Mouse (Mus musculus): ENCODE data around the gene Tspan18. TPM values are rescaled to one million over a fixed set of nuclear protein-coding genes. Genes with fewer than 3 reads are reported as not detected.
A peak's percentile ranks its signal among the peaks of the same experiment; 100 is the strongest.

The Tspan18 gene
- total RNA-seq, 4 experiments from 2014 or later = 0.97 to 1.5 (median 1.4) TPM

DNA sequence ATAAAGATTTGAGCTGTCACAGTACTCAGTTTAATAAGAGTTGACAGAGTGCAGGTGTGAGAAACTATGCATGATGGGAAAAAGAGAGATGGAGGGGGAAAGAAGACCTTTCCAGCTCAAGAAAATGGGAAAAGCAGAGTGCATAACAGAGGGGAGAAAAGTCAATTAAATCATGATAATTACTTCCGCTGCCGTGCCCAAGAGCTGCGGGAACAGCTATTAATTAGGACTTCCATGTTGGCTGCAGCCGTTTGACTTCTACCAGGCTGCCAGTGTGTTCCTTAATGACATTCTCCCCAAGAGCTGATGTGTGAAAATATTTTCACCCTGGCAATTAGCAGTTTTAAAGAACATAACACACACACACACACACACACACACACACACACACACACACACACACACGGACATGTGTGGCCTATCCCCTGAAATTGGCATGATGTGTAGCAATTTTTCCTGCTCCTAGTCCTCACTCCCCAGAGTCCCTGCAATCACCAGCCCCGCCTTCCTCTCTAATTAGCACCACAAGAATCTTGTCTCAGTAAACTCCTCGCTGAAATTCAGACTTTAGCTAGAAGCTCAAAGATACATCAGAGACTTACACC, 67.6 kb downstream of the Tspan18 start:
- DNase-seq (ENCODE audit: low spot score in 2 of 2) = no peak

DNA sequence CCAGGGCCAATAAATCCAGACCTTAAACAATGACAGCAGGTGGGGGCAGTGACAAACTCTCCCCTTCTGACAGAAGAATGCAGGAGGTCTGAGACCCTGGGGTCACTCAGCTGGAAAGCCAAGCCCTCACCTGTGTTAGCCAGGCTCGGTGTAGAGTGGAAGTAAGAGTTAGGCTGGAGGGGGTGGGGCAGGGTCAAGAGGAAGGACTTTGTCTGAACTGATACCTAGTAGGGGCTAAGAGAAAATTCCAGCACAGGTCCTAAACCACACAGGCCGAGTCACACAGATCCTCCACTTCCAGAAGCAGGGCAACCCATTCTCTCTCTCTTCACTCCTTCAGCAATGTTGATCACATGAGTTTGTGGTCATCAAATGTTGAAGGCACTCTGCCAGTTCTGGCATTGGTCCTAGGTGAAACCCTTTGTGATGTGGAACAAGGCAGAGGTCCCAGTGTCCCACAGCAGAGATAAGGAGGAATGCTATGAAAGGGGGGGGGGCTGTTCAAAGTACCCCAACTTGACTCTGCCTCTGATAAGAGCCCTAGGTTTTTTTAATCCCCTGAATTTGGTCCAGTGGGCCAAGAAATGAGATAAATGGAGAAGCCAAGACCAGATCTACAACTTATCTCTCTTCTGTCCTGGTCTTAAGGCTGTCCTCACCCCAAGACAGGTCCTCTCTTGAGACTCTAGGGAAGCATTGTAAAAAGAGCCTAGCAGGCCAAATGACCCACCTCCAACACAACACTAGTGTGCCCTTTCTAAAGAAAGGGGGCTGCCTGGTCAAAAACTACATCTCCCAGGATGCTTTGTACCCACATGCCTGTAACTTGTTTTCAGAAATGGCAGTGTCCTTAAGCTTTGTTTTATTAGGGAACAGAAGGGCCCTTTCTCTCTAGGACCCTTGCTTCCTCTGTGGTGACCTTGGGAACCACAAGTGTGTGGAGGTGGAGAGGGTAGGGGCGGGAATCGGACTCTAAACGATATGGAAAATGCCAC, 71.7 kb downstream of the Tspan18 start:
- DNase-seq (ENCODE audit: low spot score in 2 of 2) = no peak

DNA sequence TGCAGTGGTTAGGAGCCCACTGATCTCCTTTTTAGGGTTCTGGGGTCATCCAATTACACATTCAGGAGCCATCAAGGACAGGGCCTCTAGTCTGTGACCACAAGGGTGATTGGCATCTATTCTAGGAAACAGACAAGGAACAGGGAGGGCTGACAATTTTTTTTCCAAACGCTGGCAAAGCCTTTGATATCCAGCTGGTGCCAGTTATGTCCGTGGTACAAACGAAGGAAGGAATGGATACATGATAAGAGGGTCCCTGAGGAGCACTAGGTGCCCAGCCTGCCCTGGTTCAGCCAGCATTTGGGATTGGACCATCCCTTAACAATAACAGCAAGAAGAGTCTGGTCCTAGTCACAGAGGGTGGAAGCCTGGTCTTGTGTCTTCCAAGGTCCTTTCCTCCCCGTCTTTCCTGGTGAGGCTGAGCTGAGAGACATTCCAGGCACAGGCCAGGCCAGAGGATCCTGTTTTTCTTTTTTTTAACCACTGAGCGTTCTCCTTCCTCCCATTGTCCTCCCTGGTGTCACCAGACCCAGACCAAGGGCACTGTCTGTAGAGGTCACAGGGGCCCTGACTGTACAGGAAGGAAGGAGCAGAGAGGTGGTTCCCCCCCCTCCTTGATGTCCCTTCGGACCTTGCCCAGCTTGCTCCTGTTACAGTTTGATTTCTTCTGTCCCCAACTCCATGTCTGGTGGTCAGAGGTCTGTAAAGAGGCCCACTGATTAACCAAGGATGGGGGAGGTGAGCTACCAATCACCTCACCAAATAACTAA, 72.6 kb downstream of the Tspan18 start:
- no peak for DNase-seq (ENCODE audit: low spot score in 2 of 2)

DNA sequence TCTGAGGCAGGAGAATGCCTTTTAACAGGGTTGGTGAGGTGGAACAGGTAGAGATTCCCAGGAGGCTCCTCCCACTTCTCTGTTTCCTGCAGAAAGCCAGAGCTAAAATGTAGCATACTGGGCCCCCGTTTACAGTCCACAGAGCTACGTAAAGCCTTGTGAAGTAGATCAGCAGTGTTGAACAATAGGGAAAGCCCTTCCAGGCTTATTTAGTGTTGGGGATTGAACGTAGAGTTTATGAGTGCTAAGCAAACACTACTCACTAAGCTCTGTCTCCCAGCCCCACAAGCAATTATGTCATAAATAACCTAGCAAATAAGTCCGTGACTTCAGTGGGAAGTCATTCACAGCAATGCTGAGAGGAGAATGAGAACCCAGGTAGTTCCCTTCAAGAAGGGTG, 76.7 kb downstream of the Tspan18 start:
- DNase-seq (ENCODE audit: low spot score in 2 of 2) = no peak

DNA sequence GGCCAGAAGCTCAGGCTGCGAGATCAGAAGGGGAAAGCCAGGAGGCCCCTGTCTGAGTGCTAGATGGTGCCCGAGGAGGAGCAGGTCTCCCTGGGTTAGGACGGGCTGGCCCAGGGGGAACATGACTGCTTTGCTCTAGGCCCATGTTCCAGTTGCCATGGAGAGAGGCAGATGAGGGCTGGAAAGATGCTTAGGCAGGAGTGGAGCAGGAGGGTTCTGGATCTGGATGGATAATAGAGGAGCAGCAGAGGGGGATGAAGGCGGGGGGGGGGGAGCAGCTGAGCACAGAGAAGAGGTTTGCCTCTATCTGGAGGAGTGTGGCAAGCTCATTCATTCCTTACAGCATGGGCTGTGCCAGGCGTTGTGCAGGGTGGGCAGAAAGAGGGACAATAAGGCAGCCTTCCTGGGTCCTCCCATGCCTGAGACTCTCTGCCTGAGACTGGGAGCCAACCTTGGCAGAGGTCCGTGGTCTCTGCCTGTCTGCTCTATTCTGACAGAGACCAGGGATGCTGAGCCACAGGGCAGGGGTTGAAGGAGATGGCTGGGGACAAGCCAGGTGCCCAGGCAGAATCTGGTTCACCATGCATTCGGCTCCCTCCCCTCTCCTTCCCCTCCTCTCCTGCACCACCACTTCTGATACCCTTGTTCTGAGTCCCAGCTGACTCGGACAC, 77.4 kb downstream of the Tspan18 start:
- no peak for DNase-seq (ENCODE audit: low spot score in 2 of 2)

DNA sequence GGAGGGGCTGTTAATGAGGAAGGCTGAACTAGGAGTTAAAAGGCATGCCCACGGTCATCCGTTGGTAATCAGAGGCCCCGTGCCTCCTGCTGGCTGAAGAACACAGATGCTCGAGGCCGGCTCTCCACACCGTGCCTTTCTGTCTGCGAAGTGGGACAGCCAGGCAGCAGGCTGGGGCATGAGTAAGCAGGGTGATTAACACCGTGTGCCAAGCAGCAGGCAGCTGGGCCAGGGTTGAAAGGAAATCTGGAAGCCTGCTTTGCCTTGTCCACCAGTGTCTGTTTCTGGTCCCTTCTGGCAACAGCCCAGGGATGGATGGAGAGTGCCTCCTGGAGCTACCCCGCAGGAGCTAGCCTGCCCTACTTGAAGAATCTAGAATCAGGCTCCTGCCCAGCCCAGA, 81.9 kb downstream of the Tspan18 start:
- no peak for DNase-seq (ENCODE audit: low spot score in 2 of 2)

DNA sequence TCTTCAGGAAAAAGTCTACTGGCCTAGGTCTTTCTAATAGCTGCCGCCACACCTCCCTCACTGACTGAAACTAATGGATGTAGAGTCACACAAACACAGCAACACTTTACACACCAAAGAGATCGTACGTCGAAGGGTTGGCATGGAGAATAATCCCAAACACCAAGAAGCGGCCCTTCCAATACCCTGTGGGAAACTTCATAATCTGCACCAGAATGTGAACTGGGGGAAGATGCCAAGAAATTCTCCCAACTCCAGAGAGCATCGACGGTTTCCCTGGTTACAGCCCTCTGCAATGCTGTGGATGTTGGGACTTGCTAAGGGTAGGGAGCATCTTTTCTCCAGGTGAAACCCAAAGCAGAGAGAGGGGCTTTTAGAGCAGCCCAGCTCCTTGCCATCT, 83.7 kb downstream of the Tspan18 start:
- DNase-seq (ENCODE audit: low spot score in 2 of 2) = no peak

DNA sequence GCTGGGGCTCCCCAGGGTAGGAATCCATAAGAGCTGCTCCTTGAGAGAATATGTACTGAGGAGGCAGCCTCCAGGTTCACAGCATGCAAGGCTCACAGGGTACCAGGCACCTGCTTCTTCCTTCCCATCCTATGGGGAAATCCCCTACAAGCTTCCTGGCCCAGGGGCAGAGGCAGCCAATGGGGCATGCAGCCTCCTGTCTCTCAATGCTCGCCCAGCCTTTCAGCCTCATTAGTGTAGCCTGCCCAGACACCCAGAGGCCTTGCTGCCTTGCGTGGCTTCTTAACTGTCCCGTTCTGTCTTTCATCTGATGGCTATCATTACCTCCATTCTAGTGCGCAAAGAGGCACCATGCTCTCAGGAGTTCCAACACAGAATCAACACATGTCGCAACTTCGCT, 85.2 kb downstream of the Tspan18 start:
- no peak for DNase-seq (ENCODE audit: low spot score in 2 of 2)

DNA sequence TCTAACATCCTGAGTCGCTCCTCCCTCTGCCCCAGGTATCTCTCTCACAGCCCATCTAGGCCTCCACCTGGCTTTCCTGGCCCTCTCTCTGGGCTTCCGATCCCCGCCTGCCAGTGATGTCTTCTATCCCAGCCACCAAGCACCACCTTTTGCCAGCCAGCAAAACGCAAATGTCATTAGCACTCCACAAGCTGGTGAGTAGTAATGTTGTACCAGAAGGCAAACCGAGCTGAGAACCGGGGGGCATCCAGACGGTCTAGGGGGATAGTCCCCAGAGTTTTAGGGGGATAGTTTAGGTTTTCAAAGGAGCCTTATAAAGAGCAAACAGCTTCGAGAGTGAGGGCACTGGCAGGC, 90.2 kb downstream of the Tspan18 start:
- DNase-seq (ENCODE audit: low spot score in 2 of 2) = no peak

DNA sequence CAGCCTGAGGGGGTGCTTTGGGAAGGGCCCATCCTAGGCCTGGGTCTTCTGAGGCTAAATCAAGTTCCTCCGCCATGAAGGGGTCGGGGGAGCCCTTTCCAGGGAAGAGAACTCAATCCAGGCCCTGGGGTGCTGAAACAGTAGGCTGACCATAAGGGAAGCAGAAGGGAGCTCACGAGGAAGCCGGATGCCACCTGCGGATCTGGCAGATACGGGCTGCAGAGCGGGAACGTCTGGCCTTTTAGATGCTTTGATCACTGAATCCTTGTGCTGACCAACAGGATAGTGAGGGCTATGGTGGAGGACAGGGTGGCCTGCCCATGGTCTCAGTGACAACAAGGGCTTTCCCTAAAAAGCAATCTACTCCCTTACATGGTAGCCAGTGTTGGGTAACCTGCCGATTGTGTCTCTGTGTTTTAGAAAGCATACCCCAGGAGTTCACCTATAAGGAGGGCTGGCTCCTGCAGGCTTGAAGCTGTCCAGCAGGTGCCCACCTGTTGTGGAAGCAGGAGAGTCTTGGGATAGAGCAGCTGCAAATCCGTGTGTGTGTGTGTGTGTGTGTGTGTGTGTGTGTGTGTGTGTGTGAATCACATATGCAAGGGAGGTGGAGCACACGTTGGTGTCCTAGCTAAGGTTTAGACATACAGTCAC, 90.7 kb downstream of the Tspan18 start:
- DNase-seq (ENCODE audit: low spot score in 2 of 2) = no peak

DNA sequence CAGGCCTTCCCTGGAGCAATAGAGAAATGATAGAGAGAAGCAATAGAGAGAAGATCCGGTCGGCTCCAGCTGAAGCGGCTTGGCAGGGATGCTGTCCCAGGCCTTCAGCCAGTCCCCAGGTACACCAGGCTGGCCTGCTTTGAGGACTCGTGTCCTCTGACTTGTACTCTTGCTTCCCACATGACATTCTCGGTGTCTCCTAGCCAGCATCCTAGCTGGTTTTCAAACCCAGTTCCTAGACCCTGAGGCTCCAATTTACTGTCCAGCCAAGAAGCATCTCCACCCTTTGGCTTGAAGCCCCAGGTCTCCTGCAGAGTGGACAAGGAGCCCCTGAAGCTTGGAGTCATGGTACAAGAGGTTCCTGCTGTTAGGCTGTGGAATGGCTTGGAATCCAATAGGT, 92.1 kb downstream of the Tspan18 start:
- DNase-seq (ENCODE audit: low spot score in 2 of 2) = peak; percentile 10 to 17

DNA sequence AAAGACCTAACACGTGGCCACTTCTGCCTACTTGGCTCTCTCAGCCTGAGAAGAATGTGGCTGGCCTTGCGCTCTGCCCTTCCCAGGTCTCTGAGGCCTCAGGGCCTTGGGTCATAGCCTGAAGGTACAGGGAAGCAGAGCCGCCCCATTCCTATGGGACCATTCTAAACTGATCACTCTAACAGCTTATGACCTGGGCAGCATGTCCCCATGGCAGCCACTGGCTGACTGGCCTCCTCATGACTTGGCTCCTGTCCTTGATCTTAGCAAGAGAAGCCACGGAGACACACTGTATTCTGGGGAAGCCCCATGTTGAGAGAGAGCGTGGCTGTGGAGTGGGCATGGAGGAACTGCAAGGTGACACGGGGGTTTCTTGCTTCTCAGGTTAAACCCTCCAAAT, 95.4 kb downstream of the Tspan18 start:
- no peak for DNase-seq (ENCODE audit: low spot score in 2 of 2)

DNA sequence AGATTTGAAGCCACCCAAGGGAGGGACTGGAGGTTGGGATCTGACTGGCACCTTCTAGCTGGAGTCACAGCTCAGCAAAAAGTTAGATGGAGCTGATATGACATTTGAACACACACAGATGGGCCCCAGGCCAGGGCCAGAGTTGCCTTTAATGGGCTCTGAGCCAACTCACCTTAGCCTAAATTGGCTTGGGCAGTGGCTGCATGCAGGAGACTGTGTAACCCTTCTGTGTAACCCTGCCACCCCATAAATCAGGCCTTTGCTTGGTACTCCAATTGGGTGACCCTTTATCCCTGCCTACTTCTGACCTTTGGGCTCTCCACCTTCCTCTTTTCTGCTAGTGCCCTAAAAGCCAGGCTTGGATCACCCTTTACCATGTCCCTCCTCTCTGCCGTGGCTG, 97.2 kb downstream of the Tspan18 start:
- no peak for DNase-seq (ENCODE audit: low spot score in 2 of 2)

DNA sequence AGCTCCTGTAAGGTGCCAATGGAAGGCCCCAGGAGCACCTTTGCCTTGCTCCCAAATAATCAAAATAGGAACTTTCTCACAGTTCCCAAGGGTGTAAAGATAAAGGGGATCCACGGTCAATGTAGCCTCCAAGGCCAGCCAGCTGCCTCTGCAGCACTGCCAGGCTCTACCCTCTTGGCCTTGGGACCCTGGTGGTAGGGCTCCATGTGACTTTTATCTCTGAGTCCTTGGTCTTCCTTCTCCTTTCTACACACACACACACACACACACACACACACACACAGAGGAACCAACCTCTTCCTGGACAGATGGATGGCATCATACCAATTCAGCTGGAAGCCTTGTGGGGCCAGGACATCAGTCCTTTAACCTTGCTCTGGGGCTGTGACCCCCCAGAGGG, 102.2 kb downstream of the Tspan18 start:
- no peak for DNase-seq (ENCODE audit: low spot score in 2 of 2)

DNA sequence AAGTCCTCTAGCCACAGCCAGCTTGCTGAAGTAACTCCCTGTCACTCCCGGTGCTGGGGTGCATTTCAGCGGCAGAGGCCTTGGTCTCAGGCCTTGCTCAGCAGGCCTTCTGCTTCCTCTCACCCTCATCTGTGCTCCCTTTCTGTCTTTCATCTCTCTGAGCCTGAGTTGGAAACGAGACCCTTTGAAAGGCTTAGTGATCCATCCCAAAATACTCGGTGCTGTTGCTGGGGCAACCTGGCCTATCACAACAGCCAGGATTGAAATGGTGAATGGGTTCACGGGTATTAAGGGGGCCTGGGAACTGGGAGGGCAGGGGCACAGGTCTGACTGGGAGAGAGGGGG, 105.9 kb downstream of the Tspan18 start:
- no peak for DNase-seq (ENCODE audit: low spot score in 2 of 2)

DNA sequence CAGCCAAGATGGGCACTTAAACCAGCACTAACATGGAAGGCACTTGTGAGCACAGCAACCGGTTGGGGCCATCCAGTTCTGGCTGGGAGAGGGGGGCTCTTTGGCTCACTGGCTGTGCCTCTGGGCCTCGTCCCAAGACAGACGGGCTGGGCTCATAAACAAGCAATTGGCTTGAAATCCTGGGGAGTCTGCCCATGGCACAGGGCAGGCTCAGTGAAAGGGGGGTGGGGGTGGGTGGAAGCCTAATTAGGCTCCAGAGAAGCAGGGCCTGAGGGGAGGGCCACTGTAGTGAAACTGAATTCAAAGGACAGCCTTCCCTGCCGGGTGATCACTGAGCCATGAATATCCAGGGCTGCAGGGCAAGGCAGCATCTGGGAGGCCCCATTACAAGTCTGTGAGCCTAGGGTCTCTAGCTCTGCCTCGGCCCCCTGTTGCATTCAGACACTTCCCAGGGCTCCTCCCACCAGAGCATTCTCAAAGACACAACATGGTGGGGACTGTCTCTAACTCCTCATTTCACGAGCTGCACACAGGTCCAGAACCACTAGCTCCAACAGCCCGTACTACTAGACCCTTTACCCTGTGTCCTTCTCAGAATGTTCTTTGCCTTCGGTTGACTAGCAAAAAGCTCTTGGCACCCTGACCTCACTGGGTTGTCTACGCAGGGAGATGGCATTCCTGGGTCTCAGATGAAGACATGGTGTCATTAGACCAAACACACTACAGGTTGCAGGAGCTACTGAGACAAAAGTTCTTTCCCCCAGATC, 106.4 kb downstream of the Tspan18 start:
- DNase-seq (ENCODE audit: low spot score in 2 of 2) = no peak

DNA sequence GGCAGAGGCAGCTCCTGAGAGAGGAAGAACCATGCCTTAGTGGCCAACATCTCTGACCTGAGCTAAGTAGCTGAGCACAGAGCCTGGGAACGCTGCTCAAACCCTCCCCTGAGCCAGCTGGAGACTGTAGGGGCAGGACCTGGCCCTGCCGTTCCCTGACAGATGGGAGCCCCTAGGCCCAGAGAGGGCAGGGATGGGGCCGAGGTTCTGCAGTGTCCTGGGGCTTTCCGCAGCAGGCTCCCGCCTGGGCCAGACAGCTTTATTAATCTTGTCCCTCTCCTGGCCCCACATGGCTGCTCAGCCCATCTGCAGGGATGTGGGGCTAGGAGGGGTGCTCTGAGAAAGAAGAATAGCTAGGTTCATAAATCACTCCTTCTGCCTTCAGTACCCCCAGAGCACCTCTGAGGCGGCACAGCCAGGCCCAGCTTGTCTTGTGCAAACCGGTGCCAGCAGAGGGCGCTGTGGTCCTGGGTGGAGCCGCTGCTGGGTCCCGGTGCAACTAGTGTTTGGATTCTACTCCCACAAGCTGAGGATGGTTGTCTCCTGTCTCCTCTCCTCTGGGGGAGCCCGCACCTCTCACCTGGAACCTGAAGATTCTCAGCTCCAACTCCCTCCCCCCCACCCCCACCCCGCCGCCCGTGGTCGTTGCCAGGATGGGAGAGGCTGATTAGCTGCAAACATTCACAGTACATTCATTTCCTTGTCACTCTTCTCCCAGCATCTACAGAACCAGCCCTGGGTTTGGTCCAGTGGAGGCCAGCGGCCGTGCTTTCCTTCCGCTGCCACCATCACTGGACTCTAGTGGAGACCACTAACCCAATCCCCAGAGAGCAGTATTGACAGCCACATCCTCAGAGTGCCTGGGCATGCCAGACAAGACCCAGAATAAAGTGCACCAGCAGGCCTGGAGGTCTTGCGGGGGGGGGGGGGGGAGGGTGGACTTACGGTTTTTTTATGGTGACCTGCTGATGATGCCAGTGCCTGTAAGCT, 107.4 kb downstream of the Tspan18 start:
- DNase-seq (ENCODE audit: low spot score in 2 of 2) = peak; percentile 65 to 66

DNA sequence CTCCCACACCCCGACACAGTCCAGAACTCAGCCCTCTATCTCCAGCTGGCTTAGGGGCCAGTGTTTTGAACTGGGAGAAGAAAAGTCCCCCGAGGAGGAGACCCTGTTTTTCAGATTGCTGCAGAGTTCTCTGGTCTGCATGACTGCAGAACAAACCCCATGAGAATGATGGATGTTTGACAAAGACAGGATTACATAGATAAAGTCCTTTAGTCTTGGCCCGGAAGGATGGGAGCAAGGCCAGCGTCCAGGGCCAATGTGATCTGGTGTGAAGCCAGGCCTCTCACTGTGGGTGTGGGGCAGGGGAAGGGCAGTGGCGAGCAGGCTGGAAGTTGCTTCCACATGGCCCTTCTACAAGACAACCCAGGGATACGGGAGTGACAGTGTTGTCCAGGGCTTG, 110.8 kb downstream of the Tspan18 start:
- DNase-seq (ENCODE audit: low spot score in 2 of 2) = no peak

DNA sequence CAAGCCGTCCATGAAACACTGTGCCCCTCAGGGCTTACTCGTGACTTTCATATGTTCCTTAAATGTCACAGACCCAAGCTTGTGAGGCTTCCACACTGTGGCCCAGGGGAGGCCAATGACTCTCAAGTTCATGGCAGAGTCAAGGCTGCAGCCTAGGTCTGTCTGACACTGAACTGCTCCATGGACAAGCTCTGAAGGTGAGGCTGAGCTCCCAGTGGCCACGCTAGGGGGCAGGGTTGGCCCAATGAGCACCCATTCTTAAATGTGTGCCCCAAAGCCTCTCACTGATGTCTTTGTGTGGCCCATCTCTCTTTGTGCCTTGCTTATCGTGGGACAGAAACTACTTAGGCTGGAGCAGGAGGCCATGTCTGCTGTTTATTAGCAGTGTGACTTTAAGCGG, 113.9 kb downstream of the Tspan18 start:
- no peak for DNase-seq (ENCODE audit: low spot score in 2 of 2)
